Mouse (Mus musculus) C2C12 (cell line): ENCODE measurements at regions not wholly inside any gene's neighbourhood (a gene's known extent, or its start where the extent isn't known, plus 50 kb on each side); places are given as distances from the start of the nearest gene placed in this dataset.

ENCODE experiments used
- H3K27me3 ChIP-seq: one replicate; pipeline ENCODE4 v1.6.1; 2011; ENCODE audit not compliant: control insufficient read depth, insufficient read depth, insufficient read length
- H3K36me3 ChIP-seq: one replicate; pipeline ENCODE4 v1.6.1; 2011; ENCODE audit not compliant: control insufficient read depth, insufficient read depth
- H3K4me3 ChIP-seq: one replicate; pipeline ENCODE4 v1.5.1; 2011; ENCODE audit warnings: mild to moderate bottlenecking, control low read depth; ENCODE audit not compliant: poor library complexity, insufficient read depth, severe bottlenecking
- H3K79me2 ChIP-seq: one replicate; pipeline ENCODE4 v1.6.1; 2011; ENCODE audit not compliant: control insufficient read depth, insufficient read depth
- H3K79me3 ChIP-seq: one replicate; pipeline ENCODE4 v1.6.1; 2011; ENCODE audit warnings: low read depth, control low read depth
- H3ac ChIP-seq: one replicate; pipeline ENCODE3; 2011; ENCODE audit warnings: low read depth; ENCODE audit not compliant: control insufficient read depth, insufficient read length
- CEBPB ChIP-seq: IDR thresholded peaks from one replicate; pipeline ENCODE4 v1.6.1; 2011; ENCODE audit warnings: low read depth, mild to moderate bottlenecking, control low read depth, moderate library complexity
- CTCF ChIP-seq: IDR thresholded peaks from one replicate; pipeline ENCODE4 v1.5.1; 2011; ENCODE audit not compliant: control insufficient read depth, insufficient read depth, insufficient read length
- FOSL1 ChIP-seq: IDR thresholded peaks from one replicate; pipeline ENCODE4 v1.8.0; 2011; ENCODE audit warnings: mild to moderate bottlenecking, low read length; ENCODE audit not compliant: poor library complexity, insufficient read depth, severe bottlenecking
- MAX ChIP-seq: IDR thresholded peaks from one replicate; pipeline ENCODE4 v1.6.1; 2011; ENCODE audit warnings: mild to moderate bottlenecking, control low read depth
- MYOD1 ChIP-seq: IDR thresholded peaks from one replicate; pipeline ENCODE4 v1.6.1; 2011; ENCODE audit warnings: low read depth; ENCODE audit not compliant: control insufficient read depth, insufficient read length
- MYOG ChIP-seq: IDR thresholded peaks from one replicate; pipeline ENCODE4 v1.6.1; 2011; ENCODE audit not compliant: control insufficient read depth, insufficient read length; ENCODE audit errors: extremely low read depth
- USF1 ChIP-seq: IDR thresholded peaks from one replicate; pipeline ENCODE4 v1.6.1; 2011; ENCODE audit warnings: low read depth, mild to moderate bottlenecking, control low read depth, moderate library complexity

DNA sequence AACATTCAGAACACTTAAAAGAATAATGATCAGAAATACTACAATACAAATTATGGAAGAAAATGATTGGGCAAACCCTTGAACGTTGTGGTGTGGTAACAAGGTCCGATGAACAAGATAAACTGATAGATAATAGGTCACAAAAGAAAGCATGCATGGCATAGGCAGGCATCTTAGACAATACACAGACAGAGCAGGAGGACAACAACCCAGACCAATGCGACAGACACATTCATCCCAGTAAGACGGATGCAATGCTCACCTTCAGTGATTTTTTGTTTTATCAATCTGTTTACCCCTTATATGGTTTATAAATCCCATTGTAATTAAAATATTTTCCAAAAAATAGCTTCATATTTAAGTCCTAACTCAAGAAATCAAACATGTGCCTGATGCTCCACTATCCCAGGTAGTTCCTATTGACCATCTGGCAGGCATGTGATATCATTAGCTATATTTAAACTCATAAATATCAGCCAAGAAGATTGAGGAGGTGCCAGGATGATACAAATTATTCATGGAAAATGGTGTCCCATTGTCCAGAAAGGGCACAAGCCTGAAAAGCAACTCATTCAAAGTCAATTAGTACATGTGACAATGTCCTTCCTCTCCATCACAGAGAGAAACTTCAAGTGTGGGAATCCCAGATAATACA lies 166.3 kb downstream of the Klf7 start:
- no peak overlapping the region for H3K4me3 ChIP-seq
- H3K27me3 ChIP-seq, result no peaks in the 10 kb centered on the region
- H3ac ChIP-seq, result no peak overlapping the region
- no peaks in the 10 kb centered on the region for H3K79me2 ChIP-seq
- no peaks in the 10 kb centered on the region for H3K36me3 ChIP-seq
- H3K79me3 ChIP-seq, result no peaks in the 10 kb centered on the region
- TF ChIP-seq FOSL1 (no peak), MYOG (no peak), USF1 (no peak), MYOD1 (no peak), MAX (no peak), CEBPB (no peak), CTCF (no peak)

GRCm38 (mm10) chr1:63954876-63955513 lies 167.1 kb downstream of the Klf7 start:
- no peak for TF ChIP-seq FOSL1
- TF ChIP-seq CEBPB, result no peak
- TF ChIP-seq USF1, result no peak
- no peak for TF ChIP-seq MYOD1
- no peak for TF ChIP-seq MYOG
- no peak for TF ChIP-seq CTCF
- TF ChIP-seq MAX, result no peak
- no peaks in the 10 kb centered on the region for H3K27me3 ChIP-seq
- no peaks in the 10 kb centered on the region for H3K36me3 ChIP-seq
- no peak overlapping the region for H3ac ChIP-seq
- H3K79me3 ChIP-seq, result no peaks in the 10 kb centered on the region
- H3K79me2 ChIP-seq, result no peaks in the 10 kb centered on the region
- H3K4me3 ChIP-seq, result no peak overlapping the region

DNA sequence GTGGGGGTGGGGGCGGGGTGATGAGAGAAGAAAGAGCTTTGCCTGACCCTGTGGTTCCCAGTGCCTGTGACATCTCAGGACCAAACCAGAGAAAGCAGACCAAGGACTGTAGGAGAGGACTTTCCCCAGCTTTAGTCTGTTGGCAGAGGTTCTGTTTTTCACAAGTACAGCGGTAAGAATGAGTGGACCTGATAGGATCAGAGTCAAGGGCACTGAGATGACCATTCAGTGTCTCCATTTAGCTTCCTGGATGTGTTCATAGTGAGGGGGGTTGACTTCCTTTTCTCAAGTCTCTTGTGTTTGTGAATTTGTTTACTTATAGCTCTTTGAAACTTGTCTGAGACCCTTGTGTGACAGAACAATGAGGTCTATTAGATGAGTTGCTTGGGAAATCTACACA lies 167.9 kb downstream of the Klf7 start:
- Histone ChIP-seq H3K79me3 (no peaks in the 10 kb centered on the region), H3K4me3 (no peak overlapping the region), H3K79me2 (no peaks in the 10 kb centered on the region), H3K36me3 (no peaks in the 10 kb centered on the region), H3K27me3 (no peaks in the 10 kb centered on the region), H3ac (no peak overlapping the region)
- TF ChIP-seq CTCF, result no peak
- no peak for TF ChIP-seq CEBPB
- TF ChIP-seq MYOD1, result no peak
- TF ChIP-seq FOSL1, result no peak
- TF ChIP-seq USF1, result no peak
- no peak for TF ChIP-seq MAX
- TF ChIP-seq MYOG, result no peak

DNA sequence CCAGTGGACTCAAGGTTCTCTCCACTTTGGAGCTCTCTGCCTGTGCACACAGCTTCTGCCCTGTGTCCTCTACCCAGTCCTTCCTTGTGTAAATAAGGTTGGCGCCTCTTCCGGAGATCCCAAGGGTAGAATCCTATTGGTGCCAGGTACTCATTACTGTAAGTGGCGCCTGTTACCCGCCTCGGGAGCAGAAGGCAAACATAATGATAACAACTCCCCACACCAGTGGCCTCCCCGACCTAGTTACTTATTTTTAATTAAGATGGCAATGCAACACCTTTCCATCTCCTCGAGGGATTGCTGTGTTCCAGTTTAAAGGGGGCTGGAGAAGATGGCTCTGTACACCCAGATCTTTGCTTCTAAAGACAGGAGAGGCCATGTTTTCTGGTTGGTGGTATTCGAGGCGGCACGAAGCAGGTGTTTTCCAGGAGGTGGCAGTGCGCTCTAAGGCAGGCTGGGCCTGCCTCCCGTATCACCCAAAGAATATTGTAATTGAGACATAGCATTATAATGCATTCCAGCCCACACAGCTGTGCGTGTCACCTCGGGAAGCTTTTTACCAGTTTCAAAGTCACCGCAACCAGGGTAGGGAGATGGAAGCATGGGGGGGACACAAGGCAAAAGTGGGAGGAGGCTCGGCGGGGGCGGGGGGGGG lies 168.7 kb downstream of the Klf7 start:
- Histone ChIP-seq H3K27me3 (no peaks in the 10 kb centered on the region), H3K36me3 (no peaks in the 10 kb centered on the region), H3ac (no peak overlapping the region), H3K79me2 (no peaks in the 10 kb centered on the region), H3K79me3 (no peaks in the 10 kb centered on the region), H3K4me3 (no peak overlapping the region)
- TF ChIP-seq CTCF (peak; percentile 16), FOSL1 (no peak)

DNA sequence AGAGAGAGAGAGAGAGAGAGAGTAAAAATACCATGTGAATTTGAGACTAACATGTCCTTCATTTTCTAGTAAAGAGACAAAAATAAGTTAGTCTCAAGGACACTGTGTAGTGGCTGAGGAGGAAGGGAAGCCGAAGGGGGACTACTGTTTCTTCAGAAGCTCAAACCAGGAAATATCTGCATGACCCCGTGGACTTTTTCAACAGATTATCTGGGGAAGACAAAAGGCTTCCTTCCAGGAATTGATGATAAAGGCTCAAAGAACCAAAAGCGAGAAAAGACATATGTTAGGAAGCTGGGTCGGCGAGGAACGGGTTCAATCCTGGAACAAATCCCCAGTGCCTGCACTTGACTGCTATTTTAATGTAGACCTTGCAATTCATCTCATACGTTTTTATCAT lies 170.4 kb downstream of the Klf7 start:
- H3K79me2 ChIP-seq, result no peaks in the 10 kb centered on the region
- H3K4me3 ChIP-seq, result no peak overlapping the region
- no peaks in the 10 kb centered on the region for H3K27me3 ChIP-seq
- H3K79me3 ChIP-seq, result no peaks in the 10 kb centered on the region
- H3ac ChIP-seq, result no peak overlapping the region
- no peaks in the 10 kb centered on the region for H3K36me3 ChIP-seq
- TF ChIP-seq CEBPB, result no peak
- TF ChIP-seq MYOG, result no peak
- no peak for TF ChIP-seq CTCF
- no peak for TF ChIP-seq FOSL1
- TF ChIP-seq USF1, result no peak
- TF ChIP-seq MAX, result no peak
- TF ChIP-seq MYOD1, result no peak

DNA sequence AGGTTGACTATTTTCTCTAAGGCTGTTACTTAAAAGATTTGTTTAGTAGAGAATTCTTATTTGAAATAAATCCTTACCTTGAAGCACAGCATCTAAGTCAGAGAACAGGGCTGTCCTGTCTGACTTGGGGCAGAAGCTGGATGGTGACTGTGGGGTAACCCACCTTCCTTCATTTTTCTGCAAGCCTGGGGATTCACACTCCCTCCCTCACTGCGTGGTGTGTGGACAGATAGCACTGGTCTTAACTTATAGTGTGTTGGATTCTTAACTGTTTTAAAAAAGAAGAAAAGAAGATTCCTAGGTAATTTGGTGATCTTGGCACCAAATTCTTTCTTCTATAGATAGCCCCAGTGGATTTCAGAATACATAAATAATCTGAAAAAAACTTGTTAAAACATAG lies 174.8 kb downstream of the Klf7 start:
- H3K79me3 ChIP-seq, result no peaks in the 10 kb centered on the region
- no peak overlapping the region for H3ac ChIP-seq
- H3K27me3 ChIP-seq, result no peaks in the 10 kb centered on the region
- no peaks in the 10 kb centered on the region for H3K79me2 ChIP-seq
- no peak overlapping the region for H3K4me3 ChIP-seq
- TF ChIP-seq FOSL1, result no peak
- TF ChIP-seq MYOG, result no peak
- no peak for TF ChIP-seq CEBPB
- TF ChIP-seq MYOD1, result no peak
- no peak for TF ChIP-seq CTCF
- no peak for TF ChIP-seq USF1
- no peak for TF ChIP-seq MAX
- no peaks in the 10 kb centered on the region for H3K36me3 ChIP-seq
